Mouse (Mus musculus): Measurements from ENCODE around the gene Tbc1d17.

Tbc1d17 gene

GRCm38 (mm10) chr7:44824872-44825271, 24.0 kb downstream of the Tbc1d17 start:
- peak; percentile 77 for DNase-seq (ENCODE audit: low read depth, low spot score)

- DNase-seq (ENCODE audit: low read depth, low spot score) = no peak
Measured at GRCm38 (mm10) chr7:44823409-44823808, 25.5 kb downstream of the Tbc1d17 start.

GRCm38 (mm10) chr7:44821666-44822448, 27.0 kb downstream of the Tbc1d17 start:
- no peak for DNase-seq (ENCODE audit: low read depth, low spot score)

- DNase-seq (ENCODE audit: low read depth, low spot score) = no peak
Measured at GRCm38 (mm10) chr7:44820525-44820924, 28.4 kb downstream of the Tbc1d17 start.

DNA sequence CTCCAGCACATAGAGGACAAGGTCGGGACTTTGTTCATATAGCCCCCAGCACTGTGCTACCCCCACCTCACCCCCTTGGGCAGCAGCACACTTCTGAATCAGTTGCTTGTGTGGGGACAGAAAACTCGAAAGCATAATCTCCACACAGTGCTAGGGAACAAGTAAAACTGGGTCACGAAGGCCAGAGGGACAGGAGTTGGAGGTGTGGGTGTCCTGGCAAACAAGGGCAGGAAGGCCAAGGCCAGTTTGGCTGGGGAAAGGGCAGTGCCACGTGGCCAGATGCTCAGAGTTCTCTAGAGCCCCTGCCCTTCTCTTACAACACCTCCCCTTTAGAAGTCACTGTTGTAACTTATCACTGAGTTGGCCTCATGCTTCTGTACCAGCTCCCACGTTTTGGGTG, 29.0 kb downstream of the Tbc1d17 start:
- no peak for DNase-seq (ENCODE audit: low read depth, low spot score)

DNA sequence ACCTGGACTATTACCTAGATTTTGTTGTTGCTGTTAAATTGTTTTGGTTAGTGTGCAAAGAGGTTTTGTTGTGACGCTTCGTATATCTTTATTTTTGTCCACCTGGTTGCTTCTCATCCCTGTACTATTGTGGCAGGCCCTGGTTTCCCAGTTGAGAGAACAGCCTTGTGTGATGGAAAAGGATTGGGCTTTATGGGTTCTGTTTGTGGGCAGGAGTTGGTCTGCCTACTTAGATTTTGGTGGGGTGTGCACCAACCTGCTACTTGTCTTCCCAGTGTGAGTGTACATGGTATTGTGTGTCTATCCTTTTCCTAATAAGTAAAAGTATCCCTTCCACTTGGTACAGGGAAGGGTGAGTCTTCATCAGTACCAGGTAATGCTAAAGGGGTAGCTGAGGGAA, 29.5 kb downstream of the Tbc1d17 start:
- no peak for DNase-seq (ENCODE audit: low read depth, low spot score)

DNA sequence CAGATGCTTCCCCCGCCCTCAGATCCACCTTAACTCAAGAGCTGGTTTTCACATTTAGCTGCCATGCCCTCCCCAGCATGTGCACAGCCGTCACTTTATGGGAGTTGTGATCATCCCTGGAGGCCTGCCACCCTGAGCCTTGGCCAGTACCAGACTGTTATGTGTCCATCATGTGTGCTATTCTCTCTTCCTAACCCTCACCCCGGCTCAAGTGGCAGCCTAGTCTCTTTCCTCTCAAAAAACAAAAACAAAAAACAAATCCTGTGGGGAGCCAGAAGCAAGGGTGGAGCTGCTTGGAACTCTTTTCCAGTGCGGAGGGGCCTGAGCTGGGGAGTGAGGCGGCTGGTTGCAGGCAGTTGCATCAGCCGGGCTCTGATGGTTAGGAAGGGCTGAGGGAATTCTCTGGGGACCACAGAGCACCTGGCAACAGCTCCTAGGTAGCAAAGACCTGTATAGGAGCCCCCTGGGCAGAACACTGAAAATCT, 30.1 kb downstream of the Tbc1d17 start:
- no peak for DNase-seq (ENCODE audit: low read depth, low spot score)

DNA sequence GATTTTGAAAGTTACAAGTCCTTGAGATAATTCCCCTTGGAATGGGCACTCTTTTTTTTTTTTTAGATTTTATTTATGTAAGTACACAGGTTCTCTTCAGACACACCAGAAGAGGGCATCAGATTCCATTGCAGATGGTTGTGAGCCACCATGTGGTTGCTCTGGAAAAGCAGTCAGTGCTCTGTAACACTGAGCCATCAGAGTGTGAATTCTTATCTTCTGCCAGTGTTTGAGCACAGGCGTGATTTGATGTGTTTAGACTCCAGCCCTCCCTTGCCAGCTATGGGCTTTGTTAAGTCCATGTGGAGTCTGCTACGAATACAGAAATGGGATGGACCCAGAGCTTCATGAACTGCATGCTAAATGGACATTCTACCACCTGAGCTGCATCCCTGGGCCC, 30.7 kb downstream of the Tbc1d17 start:
- no peak for DNase-seq (ENCODE audit: low read depth, low spot score)

GRCm38 (mm10) chr7:44817441-44817840, 31.4 kb downstream of the Tbc1d17 start:
- DNase-seq (ENCODE audit: low read depth, low spot score) = no peak

DNA sequence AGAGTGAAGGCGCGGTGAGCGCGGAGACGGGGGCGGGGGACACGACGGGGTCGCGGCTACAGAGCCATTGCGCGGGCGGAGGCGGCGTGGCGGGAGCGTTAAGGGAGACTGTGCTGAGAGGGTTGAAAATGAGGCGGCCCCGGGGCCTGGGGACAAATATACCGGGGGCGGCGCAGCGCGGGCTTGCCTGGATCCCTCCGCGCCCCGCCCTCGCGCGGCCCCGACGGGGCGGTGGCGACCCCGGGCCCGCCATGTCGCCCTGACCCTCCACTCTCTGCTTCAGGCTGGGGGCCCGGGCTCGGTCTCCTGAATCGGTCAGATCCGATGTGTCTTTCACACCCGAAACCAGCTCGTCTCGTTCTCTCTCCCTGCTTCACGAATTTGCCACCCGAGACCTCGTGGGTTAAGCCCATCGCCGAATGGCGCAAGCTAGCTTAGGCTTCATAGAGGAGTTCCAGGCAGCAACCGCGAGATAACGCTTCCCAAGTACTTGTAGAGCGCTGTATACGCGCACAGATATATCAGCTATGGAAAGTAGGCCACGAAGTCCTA, 32.3 kb downstream of the Tbc1d17 start, which contains the start of gene Atf5:
Gene Atf5, minus strand, starts transcription at position 189 of the 552 bp plus-strand sequence.
- no peak for DNase-seq (ENCODE audit: low read depth, low spot score)

- DNase-seq (ENCODE audit: low read depth, low spot score) = peak; percentile 99
Measured at GRCm38 (mm10) chr7:44815721-44816469, 33.0 kb downstream of the Tbc1d17 start, which contains the start of the genes Nup62 and Il4i1. Nup62 (plus strand) TSS chr7:44816088. Il4i1 (plus strand) TSS chr7:44816387.

DNA sequence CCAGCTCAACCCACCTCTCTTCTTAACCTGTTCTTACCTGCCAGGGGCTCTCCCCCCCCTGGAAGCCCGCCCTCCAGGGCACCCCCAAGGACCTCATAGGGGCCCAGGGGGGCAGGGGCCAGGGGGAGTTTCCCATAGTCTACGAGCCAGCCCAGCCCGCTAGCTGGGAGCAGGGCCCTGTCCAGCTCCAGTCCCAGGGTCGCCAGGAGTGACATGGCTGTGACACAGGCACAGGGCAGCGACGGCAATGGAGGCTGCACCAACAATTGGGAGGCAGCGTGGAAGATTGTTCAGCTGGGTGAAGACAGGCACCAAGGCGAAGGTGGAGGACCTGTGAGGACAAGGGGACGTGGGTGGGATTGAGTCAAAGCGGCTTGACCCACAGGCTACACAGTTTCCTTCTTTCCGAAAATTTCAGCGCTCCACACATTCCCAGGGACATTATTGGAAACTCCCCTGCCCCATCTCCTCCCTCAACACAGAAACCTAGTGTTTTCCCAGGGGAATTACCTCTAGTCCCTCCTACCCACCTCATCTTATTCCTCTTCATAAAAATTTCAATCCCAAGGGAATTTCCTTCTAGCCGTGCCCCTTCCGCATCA, 33.8 kb downstream of the Tbc1d17 start:
- no peak for DNase-seq (ENCODE audit: low read depth, low spot score)

DNA sequence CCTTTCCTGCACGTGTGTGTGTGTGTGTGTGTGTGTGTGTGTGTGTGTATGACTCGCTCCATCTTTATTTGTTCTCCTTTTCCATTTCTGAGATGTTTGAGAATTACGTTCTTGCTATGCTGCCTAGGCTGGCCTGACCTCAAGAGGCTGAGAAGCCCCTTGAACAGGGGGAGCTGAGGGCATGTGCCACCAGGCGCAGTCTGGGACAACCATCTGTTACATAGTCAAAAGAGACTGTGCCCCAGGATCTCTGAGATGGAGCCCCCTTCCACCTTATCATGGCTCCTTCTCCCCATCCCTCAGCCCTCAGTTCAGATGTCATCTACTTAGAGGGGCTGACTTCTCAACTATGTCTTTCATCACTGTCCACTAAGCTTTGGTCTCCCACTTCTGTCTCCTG, 34.5 kb downstream of the Tbc1d17 start:
- no peak for DNase-seq (ENCODE audit: low read depth, low spot score)

DNA sequence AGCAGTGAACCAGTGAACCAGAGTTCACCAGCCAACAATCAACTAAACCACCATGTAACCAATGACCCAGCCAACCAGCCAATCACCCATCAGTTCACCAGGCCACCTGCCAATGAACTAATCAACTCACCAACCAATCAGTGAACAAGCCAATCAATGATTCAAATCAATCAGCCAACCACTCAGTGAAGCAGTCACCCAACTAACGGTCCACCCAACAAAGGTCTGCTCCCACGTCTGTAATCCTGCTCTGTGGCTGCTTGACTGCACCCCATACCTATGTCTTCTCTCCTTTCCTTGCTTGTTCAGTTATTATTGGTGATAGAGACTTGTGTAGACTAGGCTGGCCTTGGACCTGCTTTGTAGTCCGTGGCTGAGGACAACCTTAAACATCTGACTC, 34.9 kb downstream of the Tbc1d17 start:
- no peak for DNase-seq (ENCODE audit: low read depth, low spot score)

GRCm38 (mm10) chr7:44812651-44813325, 36.1 kb downstream of the Tbc1d17 start:
- DNase-seq (ENCODE audit: low read depth, low spot score) = no peak

DNA sequence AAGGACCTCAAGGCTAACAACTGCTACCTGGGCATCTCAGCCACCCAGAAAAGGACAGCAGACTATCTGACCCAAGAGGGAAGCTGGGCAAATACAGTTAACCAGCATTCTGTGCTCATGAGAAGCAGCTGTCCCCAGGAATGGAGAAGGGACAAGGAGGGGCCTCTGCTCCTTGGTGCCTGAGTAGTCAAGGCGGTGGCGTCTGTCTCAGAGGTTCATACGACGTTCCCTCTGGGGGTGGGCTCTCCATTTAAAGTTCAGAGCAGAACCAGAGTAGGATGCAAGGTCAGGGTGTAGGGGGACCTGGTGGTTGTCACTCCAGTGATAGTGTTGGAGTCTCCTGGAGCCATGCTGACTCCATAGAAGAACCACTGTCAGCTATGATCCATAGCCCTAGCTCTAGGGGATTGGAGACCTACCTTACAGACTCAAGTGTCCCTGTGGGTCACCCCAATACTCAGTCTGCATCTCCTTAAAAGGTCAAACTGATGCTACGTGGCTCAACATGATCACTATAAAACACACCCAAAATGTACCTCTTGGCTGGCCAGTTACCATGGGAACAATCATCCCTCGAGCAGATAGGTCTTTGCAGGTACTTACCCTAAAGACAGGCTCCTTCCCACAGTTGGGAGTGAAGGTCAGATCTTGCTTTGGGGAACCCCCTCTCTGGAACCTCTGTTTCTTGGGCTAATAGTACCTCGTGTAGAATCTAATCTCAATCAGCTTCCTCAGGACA, 37.9 kb downstream of the Tbc1d17 start:
- DNase-seq (ENCODE audit: low read depth, low spot score) = no peak

DNA sequence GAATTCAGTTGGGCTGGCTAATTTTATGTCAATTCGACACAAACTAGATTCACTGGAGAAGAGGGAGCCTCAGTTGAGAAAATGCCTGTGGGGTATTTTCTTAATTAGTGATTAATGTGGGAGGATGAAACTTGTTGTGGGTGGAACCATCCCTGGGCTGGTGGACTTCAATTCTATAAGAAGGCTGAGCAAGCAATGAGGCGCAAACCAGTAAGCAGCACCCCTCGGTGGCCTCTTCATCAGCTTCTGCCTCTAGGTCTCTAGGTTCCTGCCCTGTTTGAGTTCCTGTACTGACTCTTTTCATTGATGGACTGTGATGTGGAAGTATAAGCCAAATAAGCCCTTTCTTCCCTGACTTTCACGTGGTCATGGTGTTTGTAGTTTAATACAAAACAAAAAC, 38.5 kb downstream of the Tbc1d17 start:
- DNase-seq (ENCODE audit: low read depth, low spot score) = no peak

GRCm38 (mm10) chr7:44809466-44809865, 39.4 kb downstream of the Tbc1d17 start:
- DNase-seq (ENCODE audit: low read depth, low spot score) = no peak

GRCm38 (mm10) chr7:44808927-44809326, 40.0 kb downstream of the Tbc1d17 start:
- no peak for DNase-seq (ENCODE audit: low read depth, low spot score)

DNA sequence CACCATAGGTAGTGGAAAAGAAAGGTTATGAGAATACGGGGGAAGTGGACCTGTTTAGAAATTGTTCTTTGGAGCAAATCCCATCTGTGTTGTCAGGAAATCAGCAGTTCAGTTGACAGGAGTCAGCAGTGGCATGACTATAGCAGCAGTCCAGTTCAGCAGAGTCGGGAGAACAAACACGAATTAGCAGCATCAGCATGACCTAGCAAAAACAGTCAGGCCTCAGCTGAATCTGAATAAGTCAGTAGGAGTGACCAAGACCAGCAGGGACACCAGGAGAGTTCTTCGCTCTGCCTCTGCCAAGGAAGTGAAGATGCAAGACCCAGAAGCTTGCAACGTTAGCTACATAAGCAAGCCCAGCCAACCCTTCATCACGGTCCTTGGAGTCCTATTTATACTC, 56.1 kb downstream of the Tbc1d17 start:
- DNase-seq (ENCODE audit: low read depth, low spot score) = no peak

DNA sequence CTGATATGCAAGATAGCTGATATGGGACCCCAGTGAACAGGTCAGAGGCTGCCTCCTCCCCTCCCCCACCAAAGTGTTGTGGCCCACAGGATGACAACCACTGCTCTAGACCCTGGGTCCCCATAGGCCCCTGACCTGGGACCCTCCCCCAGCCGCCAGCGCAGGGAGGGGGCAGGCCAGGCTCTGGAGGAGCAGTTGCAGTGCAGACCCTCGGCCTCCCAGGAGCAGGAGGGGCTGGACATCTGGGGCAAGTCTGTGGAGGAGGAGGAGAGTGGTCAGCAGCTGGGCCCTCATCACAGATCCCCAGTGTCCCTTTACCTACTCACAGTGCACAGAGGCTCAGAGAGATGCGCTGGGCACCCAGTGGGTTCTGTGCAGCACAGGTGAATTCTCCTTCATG, 58.8 kb downstream of the Tbc1d17 start:
- DNase-seq (ENCODE audit: low read depth, low spot score) = no peak

Data from retina, postnatal 7 days (tissue).